Mouse (Mus musculus): ENCODE results near the gene Ccnd1.

DNA sequence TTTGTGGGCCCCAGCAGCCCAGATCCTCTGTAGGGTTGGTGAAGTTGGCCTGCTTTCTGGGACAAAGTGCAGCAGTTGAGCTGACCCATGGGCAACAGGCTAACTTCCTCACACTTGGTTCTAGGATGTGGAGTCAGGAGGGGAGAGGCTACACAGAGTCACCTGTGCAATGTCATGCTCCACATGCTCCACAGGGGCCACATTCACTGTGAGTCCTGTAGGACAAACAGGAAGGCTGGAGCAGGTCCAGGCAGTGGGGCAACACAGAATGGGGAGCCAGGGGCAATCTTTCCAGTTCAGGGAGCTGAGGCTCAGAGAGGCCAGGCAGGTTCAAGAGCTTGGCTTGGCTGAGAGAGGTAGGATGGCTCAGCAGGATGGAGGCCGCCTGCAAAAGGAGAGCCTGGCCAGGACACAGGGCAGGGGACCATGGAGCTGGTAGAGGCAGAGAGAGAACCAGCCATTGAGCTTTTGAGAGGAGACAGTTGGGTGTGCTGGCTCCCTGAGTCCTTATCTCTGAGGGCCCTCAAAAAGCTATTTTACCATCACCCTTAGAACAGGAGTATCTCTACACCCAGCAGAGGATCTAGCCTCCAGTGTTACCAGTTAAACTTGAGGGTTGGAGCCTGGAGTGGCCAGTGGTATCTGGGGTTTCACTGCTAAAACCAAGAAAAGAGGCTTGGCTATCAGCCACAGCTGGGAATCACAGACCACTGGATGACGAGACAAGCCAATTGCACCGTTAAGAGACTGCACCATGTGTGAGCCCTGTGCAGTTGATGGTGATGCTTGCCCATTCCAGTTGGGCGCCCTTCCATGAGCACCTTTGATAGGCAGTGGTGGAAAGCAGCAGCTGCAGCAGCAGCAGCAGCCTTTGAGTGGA lies 11.5 kb downstream of the Ccnd1 start:
- no peak for TF ChIP-seq POLR2A (IDR thresholded peaks at IDR 0.05; ENCODE audit: borderline replicate concordance, extremely low read depth, low read depth, low read length)
- TF ChIP-seq CTCF (IDR thresholded peaks at IDR 0.05; ENCODE audit: insufficient read depth, low read length): no peak
